Mouse (Mus musculus) left cerebral cortex, adult 2 months (tissue): Measurements from ENCODE around the gene Ahnak. TPM values are rescaled to one million over a fixed set of nuclear protein-coding genes. Genes with fewer than 3 reads are reported as not detected.
"Not testable (repeated sequence)": the region's sequence is repeated elsewhere in the genome, so short reads cannot be mapped to it uniquely, and the experiment has no call there.

Experiments
- DNase-seq, 2 experiments: peaks; one replicate each; pipeline ENCODE4 v3.0.0; 2021 to 2022; ENCODE audit warnings: low spot score in 2 of 2, mixed read lengths in 1 of 2; ENCODE audit errors: extremely low spot score in 1 of 2
- H3K27ac ChIP-seq: fragments of 200-600 bp; 2 replicates; pipeline ENCODE4 v1.8.1; 2022
- H3K4me3 ChIP-seq: fragments of 200-600 bp; 2 replicates; pipeline ENCODE4 v1.8.1; 2022
- CTCF ChIP-seq: fragments of 200-600 bp; IDR thresholded peaks from 2 replicates; pipeline ENCODE4 v1.8.1; 2022; ENCODE audit warnings: antibody characterized with exemption, mild to moderate bottlenecking, moderate library complexity
- intact Hi-C: fragments of 180-260 bp; cut with DNase I; formaldehyde crosslinking; loops from one replicate; pipeline ENCODE4 v1.15.1; 2025
- total RNA-seq, 2 experiments: library from RNA; stranded (reverse); gene quantifications; 2 replicates each; pipeline ENCODE4 v1.2.3; 2021

Ahnak gene
- total RNA-seq, 2 experiments from 2014 or later = 22.5 to 32.2 TPM

- Histone ChIP-seq H3K27ac (no peak overlapping the region), H3K4me3 (no peak overlapping the region)
- DNase-seq = no peak
- intact Hi-C loops = loop anchor here (5.0 kb wide), 2 partner anchors 255 to 270 kb away; no protein-coding TSS in a partner anchor
- no peak for TF ChIP-seq CTCF
Measured at GRCm38 (mm10) chr19:9112043-9112442, 123.0 kb downstream of the Ahnak start.

- Histone ChIP-seq H3K4me3 (no peak overlapping the region), H3K27ac (no peak overlapping the region)
- DNase-seq = no peak
- no peak for TF ChIP-seq CTCF
- intact Hi-C loops = no loop called here
Measured at GRCm38 (mm10) chr19:9116268-9116667, 127.2 kb downstream of the Ahnak start.

- Histone ChIP-seq H3K4me3 (no peak overlapping the region), H3K27ac (no peak overlapping the region)
- TF ChIP-seq CTCF = no peak
- no peak for DNase-seq
- intact Hi-C loops = no loop called here
Measured at GRCm38 (mm10) chr19:9117275-9117674, 128.2 kb downstream of the Ahnak start.

- TF ChIP-seq CTCF = no peak
- DNase-seq = no peak
- intact Hi-C loops = no loop called here
- no peak overlapping the region for H3K4me3 ChIP-seq
- H3K27ac ChIP-seq = no peak overlapping the region
Measured at GRCm38 (mm10) chr19:9119655-9120425, 130.8 kb downstream of the Ahnak start.

- Histone ChIP-seq H3K27ac (no peak overlapping the region), H3K4me3 (no peak overlapping the region)
- DNase-seq = no peak
- no peak for TF ChIP-seq CTCF
- intact Hi-C loops = no loop called here
Measured at GRCm38 (mm10) chr19:9122390-9122789, 133.3 kb downstream of the Ahnak start.

GRCm38 (mm10) chr19:9123986-9124385 lies 134.9 kb downstream of the Ahnak start:
- DNase-seq, H3K4me3 ChIP-seq, H3K27ac ChIP-seq, intact Hi-C loops: not testable (repeated sequence)

Other genes with a start within 250 kb of the Ahnak start
- 1 to 10 TPM; 1.4 to 1.8 TPM for gene 1700092M07Rik, start 248.6 kb upstream of the Ahnak start, total RNA-seq
- gene Stx5a, start 247.9 kb upstream of the Ahnak start, total RNA-seq = 10 to 100 TPM; 71.2 to 77.9 TPM
- gene Nxf1, start 232.2 kb upstream of the Ahnak start, total RNA-seq = 10 to 100 TPM; 90.2 to 98.8 TPM
- gene Tmem223, start 218.3 kb upstream of the Ahnak start, total RNA-seq = 10 to 100 TPM; 63.8 to 66.8 TPM
- gene Tmem179b, start 214.8 kb upstream of the Ahnak start, total RNA-seq = 1 to 10 TPM; 8.2 to 8.7 TPM
- gene Taf6l, start 202.9 kb upstream of the Ahnak start, total RNA-seq = 10 to 100 TPM; 13.1 to 14.3 TPM
- gene Polr2g, start 190.7 kb upstream of the Ahnak start, total RNA-seq = 100 to 1,000 TPM in 1 of 2 experiments, 10 to 100 TPM in 1; 96.6 to 105 TPM
- gene Zbtb3, start 186.7 kb upstream of the Ahnak start, total RNA-seq = 1 to 10 TPM; 5.3 to 6.7 TPM
- 10 to 100 TPM; 34.5 to 36.7 TPM for gene Ttc9c, start 170.0 kb upstream of the Ahnak start, total RNA-seq
- 100 to 1,000 TPM; 125 to 129 TPM for gene Hnrnpul2, start 169.3 kb upstream of the Ahnak start, total RNA-seq
- not detected for gene AC129217.1, start 159.5 kb upstream of the Ahnak start, total RNA-seq
- gene Bscl2, start 151.8 kb upstream of the Ahnak start, total RNA-seq = 100 to 1,000 TPM; 109 TPM
- 100 to 1,000 TPM; 184 to 198 TPM for gene Gng3, start 150.1 kb upstream of the Ahnak start, total RNA-seq
- 1 to 10 TPM in 1 of 2 experiments, under 1 TPM in 1; 0.87 to 1.1 TPM for gene Lrrn4cl, start 138.5 kb upstream of the Ahnak start, total RNA-seq
- gene Ubxn1, start 117.8 kb upstream of the Ahnak start, total RNA-seq = 10 to 100 TPM; 86.1 to 94.7 TPM
- 10 to 100 TPM; 33.1 to 36.2 TPM for gene Uqcc3, start 108.4 kb upstream of the Ahnak start, total RNA-seq
- 1 to 10 TPM; 6.5 to 9.3 TPM for gene Lbhd1, start 105.6 kb upstream of the Ahnak start, total RNA-seq
- not detected for gene Gm49403, start 105.4 kb upstream of the Ahnak start, total RNA-seq
- 10 to 100 TPM; 22.5 to 23.2 TPM for gene 1810009A15Rik, start 100.4 kb upstream of the Ahnak start, total RNA-seq
- 1 to 10 TPM; 1.2 to 6.7 TPM for gene Gm49416, start 100.4 kb upstream of the Ahnak start, total RNA-seq
- 10 to 100 TPM; 21.7 to 22.9 TPM for gene Ints5, start 96.3 kb upstream of the Ahnak start, total RNA-seq
- 100 to 1,000 TPM in 1 of 2 experiments, 10 to 100 TPM in 1; 96.4 to 104 TPM for gene Ganab, start 91.2 kb upstream of the Ahnak start, total RNA-seq
- 100 to 1,000 TPM; 172 to 173 TPM for gene B3gat3, start 68.9 kb upstream of the Ahnak start, total RNA-seq
- gene Rom1, start 59.9 kb upstream of the Ahnak start, total RNA-seq = 1 to 10 TPM; 5.6 to 7.2 TPM
- gene Eml3, start 59.7 kb upstream of the Ahnak start, total RNA-seq = 10 to 100 TPM; 11.0 to 13.7 TPM
- gene Mta2, start 47.4 kb upstream of the Ahnak start, total RNA-seq = 10 to 100 TPM; 55.5 to 55.6 TPM
- gene Tut1, start 35.4 kb upstream of the Ahnak start, total RNA-seq = 10 to 100 TPM; 21.4 to 22.4 TPM
- 100 to 1,000 TPM; 228 to 236 TPM for gene Eef1g, start 22.2 kb upstream of the Ahnak start, total RNA-seq
- not detected for gene Scgb1a1, start 98.7 kb downstream of the Ahnak start, total RNA-seq
- gene Asrgl1, start 146.4 kb downstream of the Ahnak start, total RNA-seq = 100 to 1,000 TPM; 115 to 139 TPM